Mouse (Mus musculus) midbrain, embryonic 11.5 days (tissue): Measurements from ENCODE around the gene Zbtb8a. TPM values are rescaled to one million over a fixed set of nuclear protein-coding genes. Genes with fewer than 3 reads are reported as not detected.
A peak's percentile ranks its signal among the peaks of the same experiment; 100 is the strongest.

Source experiments
- ATAC-seq: fragments of 200-750 bp; cut with Nextera tagmentation; 2 replicates; pipeline ENCODE4 v1.8.0; 2017; ENCODE audit warnings: moderate TSS enrichment, moderate library complexity; ENCODE audit not compliant: low FRiP score
- DNase-seq: peaks from one replicate; pipeline ENCODE4 v3.0.0; 2015; ENCODE audit warnings: low spot score; ENCODE audit errors: missing footprints
- H3K27ac ChIP-seq: fragments of 300-500 bp; sonication (generic); 2 replicates; pipeline ENCODE4 v1.5.1; 2014; ENCODE audit warnings: low read depth, low read length
- H3K27me3 ChIP-seq: fragments of 300-500 bp; sonication (generic); 2 replicates; pipeline ENCODE4 v1.6.1; 2014; ENCODE audit warnings: mild to moderate bottlenecking, low read length, moderate library complexity, mixed read lengths; ENCODE audit not compliant: control insufficient read depth, insufficient read depth
- H3K36me3 ChIP-seq: fragments of 300-500 bp; sonication (generic); 2 replicates; pipeline ENCODE4 v1.6.1; 2014; ENCODE audit warnings: mild to moderate bottlenecking, low read length, moderate library complexity, mixed read lengths; ENCODE audit not compliant: control insufficient read depth, insufficient read depth
- H3K4me1 ChIP-seq: fragments of 300-500 bp; sonication (generic); 2 replicates; pipeline ENCODE4 v1.6.1; 2014; ENCODE audit warnings: low read length; ENCODE audit not compliant: control insufficient read depth, insufficient read depth
- H3K4me2 ChIP-seq: fragments of 300-500 bp; sonication (generic); 2 replicates; pipeline ENCODE4 v1.6.1; 2014; ENCODE audit warnings: mild to moderate bottlenecking, moderate library complexity
- H3K4me3 ChIP-seq: fragments of 300-500 bp; sonication (generic); 2 replicates; pipeline ENCODE4 v1.5.1; 2014; ENCODE audit warnings: low read depth, low read length
- H3K9ac ChIP-seq: fragments of 300-500 bp; sonication (generic); 2 replicates; pipeline ENCODE4 v1.6.1; 2014; ENCODE audit warnings: low read length
- H3K9me3 ChIP-seq: fragments of 300-500 bp; sonication (generic); 2 replicates; pipeline ENCODE4 v1.6.1; 2016; ENCODE audit warnings: low read length; ENCODE audit not compliant: control insufficient read depth
- WGBS: fragments of 180-500 bp; shearing (Covaris S2); extraction: QIAGEN DNeasy Blood & Tissue Kit; methylation state at CpG from one replicate; pipeline ENCODE4 v1.1.7; 2014; 5-methylcytosine and 5-hydroxymethylcytosine counted together
- polyA plus RNA-seq: library from polyadenylated mRNA; unstranded; fragments of >200 nt; fragmentation: Nextera tagmentation; extraction: Ambion mirVana; gene quantifications from 2 replicates; pipeline ENCODE4 v1.2.1, GENCODE M21; 2014

Zbtb8a gene
- polyA plus RNA-seq, 1 experiment from 2014 or later: 6.7 TPM

- Histone ChIP-seq H3K9me3 (no peaks in the 10 kb centered on the region), H3K4me2 (no peak overlapping the region), H3K27me3 (peaks cover 10% of the 10 kb centered on the region; the same call in 1 of the 2 replicates), H3K4me3 (no peak overlapping the region), H3K27ac (no peak overlapping the region), H3K9ac (no peak overlapping the region), H3K36me3 (no peaks in the 10 kb centered on the region), H3K4me1 (no peaks in the 10 kb centered on the region)
- WGBS: 94% methylated on average over 2 of the region's 2 CpGs
- no peak for DNase-seq
- no peak for ATAC-seq
These were observed 4.6 kb upstream of the Zbtb8a start for GRCm38 (mm10) chr4:129382488-129382887.

- Histone ChIP-seq H3K4me3 (no peak overlapping the region), H3K9ac (no peak overlapping the region), H3K36me3 (no peaks in the 10 kb centered on the region), H3K4me1 (no peaks in the 10 kb centered on the region), H3K4me2 (no peak overlapping the region), H3K27me3 (peaks cover 12% of the 10 kb centered on the region; the same call in 1 of the 2 replicates), H3K27ac (no peak overlapping the region), H3K9me3 (no peaks in the 10 kb centered on the region)
- 91% methylated on average over 9 of the region's 9 CpGs for WGBS
- ATAC-seq: no peak
- no peak for DNase-seq
These were observed 4.1 kb upstream of the Zbtb8a start for GRCm38 (mm10) chr4:129382029-129382428.

- Histone ChIP-seq H3K4me3 (no peak overlapping the region), H3K4me2 (no peak overlapping the region), H3K9me3 (no peaks in the 10 kb centered on the region), H3K27me3 (peaks cover 19% of the 10 kb centered on the region; the same call in 1 of the 2 replicates), H3K9ac (no peak overlapping the region), H3K27ac (no peak overlapping the region), H3K36me3 (no peaks in the 10 kb centered on the region), H3K4me1 (no peaks in the 10 kb centered on the region; the same call in 1 of the 2 replicates)
- ATAC-seq (no peak), DNase-seq (no peak)
- 75% methylated on average over 8 of the region's 8 CpGs for WGBS
These were observed 3.2 kb upstream of the Zbtb8a start for GRCm38 (mm10) chr4:129381148-129381547.

- H3K4me3 ChIP-seq: no peak overlapping the region
- DNase-seq (no peak), ATAC-seq (no peak)
- WGBS: 92% methylated on average over 3 of the region's 3 CpGs
- peaks cover 19% of the 10 kb centered on the region; the same call in 1 of the 2 replicates for H3K27me3 ChIP-seq
- no peaks in the 10 kb centered on the region for H3K9me3 ChIP-seq
- no peak overlapping the region for H3K4me2 ChIP-seq
- no peak overlapping the region for H3K27ac ChIP-seq
- peaks cover 5% of the 10 kb centered on the region for H3K4me1 ChIP-seq
- no peaks in the 10 kb centered on the region for H3K36me3 ChIP-seq
- H3K9ac ChIP-seq: no peak overlapping the region
These were observed 1.9 kb upstream of the Zbtb8a start for GRCm38 (mm10) chr4:129379805-129380204.

GRCm38 (mm10) chr4:129376961-129377545 lies 863 bp downstream of the Zbtb8a start:
- H3K27me3 ChIP-seq: peaks cover 19% of the 10 kb centered on the region; the same call in 1 of the 2 replicates
- peaks cover 7% of the 10 kb centered on the region for H3K4me1 ChIP-seq
- H3K9ac ChIP-seq: peak overlapping the region; percentile 91
- peak overlapping the region; percentile 64 for H3K4me2 ChIP-seq
- DNase-seq: peak; percentile 95
- H3K9me3 ChIP-seq: no peaks in the 10 kb centered on the region
- ATAC-seq: peak; percentile 62
- peak overlapping the region; percentile 47; the same call in 1 of the 2 replicates for H3K27ac ChIP-seq
- H3K36me3 ChIP-seq: no peaks in the 10 kb centered on the region
- peak overlapping the region; percentile 73 for H3K4me3 ChIP-seq
- WGBS: 1% methylated on average over 25 of the region's 68 CpGs

- Histone ChIP-seq H3K4me3 (no peak overlapping the region), H3K27ac (no peak overlapping the region), H3K36me3 (no peaks in the 10 kb centered on the region), H3K27me3 (peaks cover 19% of the 10 kb centered on the region; the same call in 1 of the 2 replicates), H3K4me1 (peaks cover 7% of the 10 kb centered on the region), H3K9me3 (no peaks in the 10 kb centered on the region; the same call in 1 of the 2 replicates), H3K4me2 (no peak overlapping the region), H3K9ac (no peak overlapping the region)
- no peak for ATAC-seq
- 72% methylated on average over 5 of the region's 5 CpGs for WGBS
- DNase-seq: no peak
These were observed 2.1 kb downstream of the Zbtb8a start for GRCm38 (mm10) chr4:129375821-129376220.

- H3K4me2 ChIP-seq: no peak overlapping the region
These were observed 2.9 kb downstream of the Zbtb8a start for GRCm38 (mm10) chr4:129375000-129375399.

GRCm38 (mm10) chr4:129374219-129374755 lies 3.6 kb downstream of the Zbtb8a start:
- Histone ChIP-seq H3K9me3 (no peaks in the 10 kb centered on the region; the same call in 1 of the 2 replicates), H3K27ac (no peak overlapping the region), H3K27me3 (peaks cover 19% of the 10 kb centered on the region; the same call in 1 of the 2 replicates), H3K4me3 (no peak overlapping the region), H3K36me3 (no peaks in the 10 kb centered on the region), H3K9ac (no peak overlapping the region), H3K4me1 (peaks cover 7% of the 10 kb centered on the region), H3K4me2 (no peak overlapping the region)
- peak; percentile 85 for DNase-seq
- WGBS: 35% methylated on average over 11 of the region's 11 CpGs
- ATAC-seq: no peak

More at GRCm38 (mm10) chr4:129375000-129375399, 2.9 kb downstream of the Zbtb8a start:
- H3K27ac ChIP-seq: no peak overlapping the region
- H3K4me1 ChIP-seq: peaks cover 7% of the 10 kb centered on the region
- DNase-seq (peak; percentile 87), ATAC-seq (no peak; the same call in 1 of the 2 replicates)
- no peaks in the 10 kb centered on the region; the same call in 1 of the 2 replicates for H3K9me3 ChIP-seq
- H3K36me3 ChIP-seq: no peaks in the 10 kb centered on the region
- H3K27me3 ChIP-seq: peaks cover 19% of the 10 kb centered on the region; the same call in 1 of the 2 replicates
- no peak overlapping the region for H3K9ac ChIP-seq
- H3K4me3 ChIP-seq: no peak overlapping the region
- WGBS: 14% methylated on average over 6 of the region's 6 CpGs
